Mouse (Mus musculus): ENCODE data around the gene Eif3j1. TPM values are rescaled to one million over a fixed set of nuclear protein-coding genes. Genes with fewer than 3 reads are reported as not detected.

Eif3j1 gene
- polyA plus RNA-seq, 1 experiment, result 24.4 TPM

DNA sequence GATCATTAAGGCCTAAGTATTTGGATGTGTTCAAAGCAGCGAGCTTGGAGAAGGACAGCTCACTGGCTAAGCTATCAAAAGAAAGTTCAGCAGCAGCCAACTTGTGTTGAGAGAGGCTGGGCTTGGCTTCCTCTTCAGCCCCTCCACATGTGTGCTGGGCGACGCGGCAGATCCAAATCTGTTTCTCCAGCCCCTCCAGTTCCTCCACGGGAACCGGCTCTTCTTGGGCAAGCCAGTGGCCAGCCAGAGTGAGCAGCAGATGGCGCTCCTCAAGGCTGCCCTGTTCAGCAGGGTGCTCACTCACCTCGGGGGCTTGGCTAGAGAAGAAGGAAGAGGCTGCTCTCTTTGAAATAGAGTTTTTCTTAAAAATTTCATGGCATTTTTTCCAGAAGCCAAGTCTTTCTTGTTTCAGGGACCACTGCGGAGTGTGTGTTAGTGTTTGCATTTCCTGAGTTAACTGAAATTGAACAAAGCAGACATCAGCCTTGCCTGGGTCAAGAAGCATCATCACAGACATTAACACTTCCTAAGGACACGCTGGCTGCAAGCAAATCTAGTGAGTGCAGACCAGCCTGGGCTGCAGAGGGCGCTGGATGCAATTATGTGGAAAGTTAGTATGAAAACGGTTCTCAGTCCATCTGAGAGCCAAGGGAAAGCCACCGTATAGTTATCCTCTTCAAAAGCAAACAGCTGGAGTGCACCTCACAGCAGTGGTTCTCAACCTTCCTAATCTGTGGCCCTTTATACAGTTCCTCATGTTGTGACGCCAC lies 37.0 kb downstream of the Eif3j1 start:
- H3K9ac ChIP-seq (ENCODE audit: low read depth, poor library complexity, severe bottlenecking), result no peak overlapping the region
- peaks cover 9% of the 10 kb centered on the region for H3K36me3 ChIP-seq (ENCODE audit: control insufficient read depth, insufficient read depth, low read length, poor library complexity, severe bottlenecking)
- no peaks in the 10 kb centered on the region for H3K4me1 ChIP-seq (ENCODE audit: control insufficient read depth, insufficient read depth, low read length)
- TF ChIP-seq POLR2A (IDR thresholded peaks at IDR 0.05; ENCODE audit: insufficient read depth, low read length) (no peak), CTCF (IDR thresholded peaks at IDR 0.05; ENCODE audit: low read depth, low read length) (peak; percentile 69)
- no peak overlapping the region for H3K27ac ChIP-seq (ENCODE audit: insufficient read depth, low read length)
- H3K27me3 ChIP-seq (ENCODE audit: control insufficient read depth, insufficient read depth, low read length, poor library complexity, severe bottlenecking), result no peaks in the 10 kb centered on the region
- no peaks in the 10 kb centered on the region for H3K9me3 ChIP-seq (replicated peaks; ENCODE audit: control insufficient read depth, insufficient read depth, low read length, poor library complexity, severe bottlenecking)
- no peak overlapping the region for H3K4me3 ChIP-seq (ENCODE audit: low read depth, low read length)

DNA sequence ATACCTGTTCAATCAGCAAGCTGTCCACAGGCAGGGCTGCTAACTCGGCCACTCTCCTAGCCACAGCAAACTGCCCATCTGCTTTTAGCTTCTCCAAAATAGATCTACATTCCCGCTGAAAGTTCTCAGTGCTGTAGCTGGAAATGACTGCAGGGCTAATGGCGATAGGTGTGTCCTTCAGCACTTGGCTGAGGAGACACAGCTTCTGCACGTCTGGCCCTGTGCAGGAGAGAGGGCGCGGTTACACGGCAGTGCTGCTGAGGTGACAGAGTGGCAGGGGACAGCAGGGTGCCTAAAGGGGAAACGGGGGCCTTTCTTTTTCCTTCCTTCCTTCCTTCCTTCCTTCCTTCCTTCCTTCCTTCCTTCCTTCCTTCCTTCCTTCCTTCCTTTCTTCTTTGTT lies 37.9 kb downstream of the Eif3j1 start:
- Histone ChIP-seq H3K27ac (ENCODE audit: insufficient read depth, low read length) (no peak overlapping the region), H3K9ac (ENCODE audit: low read depth, poor library complexity, severe bottlenecking) (no peak overlapping the region), H3K4me1 (ENCODE audit: control insufficient read depth, insufficient read depth, low read length) (no peaks in the 10 kb centered on the region), H3K36me3 (ENCODE audit: control insufficient read depth, insufficient read depth, low read length, poor library complexity, severe bottlenecking) (peaks cover 13% of the 10 kb centered on the region), H3K4me3 (ENCODE audit: low read depth, low read length) (no peak overlapping the region), H3K9me3 (replicated peaks; ENCODE audit: control insufficient read depth, insufficient read depth, low read length, poor library complexity, severe bottlenecking) (no peaks in the 10 kb centered on the region), H3K27me3 (ENCODE audit: control insufficient read depth, insufficient read depth, low read length, poor library complexity, severe bottlenecking) (no peaks in the 10 kb centered on the region)
- TF ChIP-seq POLR2A (IDR thresholded peaks at IDR 0.05; ENCODE audit: insufficient read depth, low read length) (no peak), EP300 (IDR thresholded peaks at IDR 0.05; ENCODE audit: insufficient read depth, low read depth, low read length) (no peak), CTCF (IDR thresholded peaks at IDR 0.05; ENCODE audit: low read depth, low read length) (no peak)

DNA sequence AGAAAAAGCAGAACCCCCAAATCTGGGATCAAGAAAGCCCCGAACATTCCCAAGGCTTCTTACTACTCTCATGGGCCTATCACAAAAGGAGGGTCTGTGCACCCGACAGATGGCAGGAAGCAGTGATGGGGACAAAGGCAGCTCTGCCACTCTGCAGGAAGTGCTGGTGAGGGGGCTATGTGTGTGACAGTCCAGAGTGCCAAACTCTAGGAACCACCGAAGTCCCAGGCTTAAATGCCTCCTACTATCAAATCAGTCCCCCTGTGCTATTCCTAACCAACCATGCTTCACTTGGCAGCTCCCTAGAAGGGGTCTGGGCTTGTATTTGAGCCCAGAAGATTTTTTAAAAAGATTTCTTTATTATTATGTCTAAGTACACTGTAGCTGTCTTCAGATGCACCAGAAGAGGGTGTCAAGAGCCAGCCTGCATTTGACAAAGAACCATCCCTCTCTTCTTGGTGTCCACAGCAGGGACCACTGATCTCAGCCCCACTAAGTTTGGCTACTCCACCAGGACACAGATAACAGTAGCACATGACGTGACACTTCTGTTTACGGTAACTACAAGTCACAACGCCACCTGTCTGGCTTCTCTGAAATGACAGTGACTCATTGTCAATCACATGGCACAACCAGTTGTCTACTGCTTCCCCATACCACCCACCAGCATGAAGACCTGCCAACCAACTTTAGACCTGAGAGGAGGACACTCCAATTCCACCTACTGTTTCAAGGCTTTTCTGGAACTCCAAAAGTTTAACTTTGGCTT lies 41.0 kb downstream of the Eif3j1 start:
- H3K4me3 ChIP-seq (ENCODE audit: low read depth, low read length), result no peak overlapping the region
- H3K9me3 ChIP-seq (replicated peaks; ENCODE audit: control insufficient read depth, insufficient read depth, low read length, poor library complexity, severe bottlenecking), result no peaks in the 10 kb centered on the region
- peaks cover 19% of the 10 kb centered on the region for H3K36me3 ChIP-seq (ENCODE audit: control insufficient read depth, insufficient read depth, low read length, poor library complexity, severe bottlenecking)
- H3K4me1 ChIP-seq (ENCODE audit: control insufficient read depth, insufficient read depth, low read length), result no peaks in the 10 kb centered on the region
- no peaks in the 10 kb centered on the region for H3K27me3 ChIP-seq (ENCODE audit: control insufficient read depth, insufficient read depth, low read length, poor library complexity, severe bottlenecking)
- no peak overlapping the region for H3K27ac ChIP-seq (ENCODE audit: insufficient read depth, low read length)
- TF ChIP-seq EP300 (IDR thresholded peaks at IDR 0.05; ENCODE audit: insufficient read depth, low read depth, low read length), result no peak
- TF ChIP-seq CTCF (IDR thresholded peaks at IDR 0.05; ENCODE audit: low read depth, low read length), result peak; percentile 2
- no peak for TF ChIP-seq POLR2A (IDR thresholded peaks at IDR 0.05; ENCODE audit: insufficient read depth, low read length)
- no peak overlapping the region for H3K9ac ChIP-seq (ENCODE audit: low read depth, poor library complexity, severe bottlenecking)

DNA sequence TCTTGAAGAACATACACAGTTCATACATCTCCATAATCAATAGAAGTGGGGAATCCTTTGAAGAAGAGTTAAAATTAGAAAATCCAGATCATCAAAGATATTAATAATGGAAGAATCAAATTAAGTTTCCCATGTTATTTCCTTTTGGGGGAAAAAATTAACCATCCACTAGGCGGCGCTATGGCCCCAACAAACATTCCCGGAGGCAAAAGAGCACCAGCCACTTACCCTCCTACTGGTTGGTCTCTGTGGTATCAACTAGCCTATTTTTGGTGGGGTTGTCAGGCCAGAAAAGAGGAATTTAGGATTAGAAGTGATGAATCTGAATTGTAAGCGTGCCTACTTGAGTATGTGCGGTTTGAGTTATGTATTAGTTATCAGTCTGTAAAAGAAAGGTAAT lies 41.6 kb downstream of the Eif3j1 start:
- H3K9ac ChIP-seq (ENCODE audit: low read depth, poor library complexity, severe bottlenecking), result no peak overlapping the region
- H3K36me3 ChIP-seq (ENCODE audit: control insufficient read depth, insufficient read depth, low read length, poor library complexity, severe bottlenecking), result peaks cover 15% of the 10 kb centered on the region
- no peaks in the 10 kb centered on the region for H3K4me1 ChIP-seq (ENCODE audit: control insufficient read depth, insufficient read depth, low read length)
- no peaks in the 10 kb centered on the region for H3K9me3 ChIP-seq (replicated peaks; ENCODE audit: control insufficient read depth, insufficient read depth, low read length, poor library complexity, severe bottlenecking)
- H3K27me3 ChIP-seq (ENCODE audit: control insufficient read depth, insufficient read depth, low read length, poor library complexity, severe bottlenecking), result no peaks in the 10 kb centered on the region
- TF ChIP-seq CTCF (IDR thresholded peaks at IDR 0.05; ENCODE audit: low read depth, low read length) (peak; percentile 56), POLR2A (IDR thresholded peaks at IDR 0.05; ENCODE audit: insufficient read depth, low read length) (no peak), EP300 (IDR thresholded peaks at IDR 0.05; ENCODE audit: insufficient read depth, low read depth, low read length) (no peak)
- H3K27ac ChIP-seq (ENCODE audit: insufficient read depth, low read length), result no peak overlapping the region
- H3K4me3 ChIP-seq (ENCODE audit: low read depth, low read length), result no peak overlapping the region

DNA sequence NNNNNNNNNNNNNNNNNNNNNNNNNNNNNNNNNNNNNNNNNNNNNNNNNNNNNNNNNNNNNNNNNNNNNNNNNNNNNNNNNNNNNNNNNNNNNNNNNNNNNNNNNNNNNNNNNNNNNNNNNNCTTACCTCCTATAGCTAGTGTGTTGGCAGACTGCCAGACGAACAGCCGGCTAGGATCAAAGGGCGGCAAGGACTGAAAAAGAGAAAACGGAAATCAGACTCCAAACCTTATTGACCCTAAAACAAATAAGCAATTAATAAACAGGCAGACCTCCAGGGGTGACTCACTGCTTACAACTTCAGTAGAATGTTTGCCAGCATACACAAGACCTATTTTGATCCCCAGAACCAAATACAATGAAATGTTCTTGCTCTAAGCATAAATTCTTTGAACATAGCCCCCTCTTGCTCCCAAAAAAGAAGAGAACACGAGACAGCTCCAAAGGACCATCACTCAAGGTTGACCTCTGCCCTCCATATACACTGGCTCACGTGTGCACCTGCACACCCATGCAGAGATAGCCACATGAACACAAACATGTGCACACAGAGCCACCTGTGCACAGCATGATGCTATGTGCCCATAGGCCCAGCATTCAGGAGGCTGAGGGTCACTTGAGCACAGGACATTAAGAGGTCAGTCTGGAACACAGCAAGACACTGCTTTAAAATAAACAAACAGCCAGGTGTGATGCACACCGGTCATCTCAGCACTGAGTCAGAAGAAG lies 53.5 kb downstream of the Eif3j1 start:
- peaks cover 12% of the 10 kb centered on the region for H3K36me3 ChIP-seq (ENCODE audit: control insufficient read depth, insufficient read depth, low read length, poor library complexity, severe bottlenecking)
- H3K4me1 ChIP-seq (ENCODE audit: control insufficient read depth, insufficient read depth, low read length), result no peaks in the 10 kb centered on the region
- TF ChIP-seq POLR2A (IDR thresholded peaks at IDR 0.05; ENCODE audit: insufficient read depth, low read length), result no peak
- TF ChIP-seq CTCF (IDR thresholded peaks at IDR 0.05; ENCODE audit: low read depth, low read length), result no peak
- no peak for TF ChIP-seq EP300 (IDR thresholded peaks at IDR 0.05; ENCODE audit: insufficient read depth, low read depth, low read length)
- H3K9me3 ChIP-seq (replicated peaks; ENCODE audit: control insufficient read depth, insufficient read depth, low read length, poor library complexity, severe bottlenecking), result no peaks in the 10 kb centered on the region
- no peak overlapping the region for H3K27ac ChIP-seq (ENCODE audit: insufficient read depth, low read length)
- H3K9ac ChIP-seq (ENCODE audit: low read depth, poor library complexity, severe bottlenecking), result no peak overlapping the region
- no peak overlapping the region for H3K4me3 ChIP-seq (ENCODE audit: low read depth, low read length)
- no peaks in the 10 kb centered on the region for H3K27me3 ChIP-seq (ENCODE audit: control insufficient read depth, insufficient read depth, low read length, poor library complexity, severe bottlenecking)

Data from ES-Bruce4 (cell line).